Mouse (Mus musculus): Measurements from ENCODE around the gene Krtap14.

- TF ChIP-seq CTCF (conservative IDR thresholded peaks at IDR 0.05 in 1 of 2, IDR thresholded peaks at IDR 0.05 in 1 of 2; ENCODE audit: low read depth in 2 of 2, low read length in 2 of 2) (no peak), SMC3 (IDR thresholded peaks at IDR 0.05; ENCODE audit: low read depth, low read length) (no peak), MAZ (IDR thresholded peaks at IDR 0.05; ENCODE audit: low read depth, low read length) (no peak)
Observed at GRCm38 (mm10) chr16:88811827-88812226, 14.1 kb downstream of the Krtap14 start, which contains the start of gene Gm20741.
